Mouse (Mus musculus) forebrain, embryonic 13.5 days (tissue): ENCODE data around the gene Ccdc117. TPM values are rescaled to one million over a fixed set of nuclear protein-coding genes. Genes with fewer than 3 reads are reported as not detected.
"Not testable (repeated sequence)": the region's sequence is repeated elsewhere in the genome, so short reads cannot be mapped to it uniquely, and the experiment has no call there.

Experiments used
- ATAC-seq: fragments of 200-750 bp; cut with Nextera tagmentation; 2 replicates; pipeline ENCODE4 v1.8.0; 2017
- H3K27ac ChIP-seq: fragments of 300-500 bp; sonication (generic); 2 replicates; pipeline ENCODE4 v1.5.1; 2015; ENCODE audit warnings: inconsistent platforms, mild to moderate bottlenecking, moderate library complexity
- H3K27me3 ChIP-seq: fragments of 300-500 bp; sonication (generic); 2 replicates; pipeline ENCODE4 v1.6.1; 2015; ENCODE audit warnings: mild to moderate bottlenecking, inconsistent platforms
- H3K36me3 ChIP-seq: fragments of 300-500 bp; sonication (generic); 2 replicates; pipeline ENCODE4 v1.6.1; 2015; ENCODE audit warnings: mild to moderate bottlenecking, inconsistent platforms; ENCODE audit not compliant: poor library complexity, severe bottlenecking
- H3K4me1 ChIP-seq: fragments of 300-500 bp; sonication (generic); 2 replicates; pipeline ENCODE4 v1.6.1; 2015; ENCODE audit warnings: inconsistent platforms
- H3K4me2 ChIP-seq: fragments of 300-500 bp; sonication (generic); 2 replicates; pipeline ENCODE4 v1.6.1; 2015; ENCODE audit warnings: inconsistent platforms, mild to moderate bottlenecking, moderate library complexity
- H3K4me3 ChIP-seq: fragments of 300-500 bp; sonication (generic); 2 replicates; pipeline ENCODE4 v1.5.1; 2015; ENCODE audit warnings: mild to moderate bottlenecking, inconsistent platforms
- H3K9ac ChIP-seq: fragments of 300-500 bp; sonication (generic); 2 replicates; pipeline ENCODE4 v1.6.1; 2015; ENCODE audit warnings: mild to moderate bottlenecking, inconsistent platforms
- H3K9me3 ChIP-seq: fragments of 300-500 bp; sonication (generic); replicated peaks from 2 replicates; pipeline ENCODE4 v1.6.1; 2016; ENCODE audit warnings: inconsistent platforms
- WGBS: fragments of 180-500 bp; shearing (Covaris S2); methylation state at CpG from one replicate; pipeline ENCODE4 v1.1.7; 2015; 5-methylcytosine and 5-hydroxymethylcytosine counted together
- polyA plus RNA-seq: library from polyadenylated mRNA; unstranded; fragments of >200 nt; fragmentation: Nextera tagmentation; extraction: Ambion mirVana; gene quantifications from 2 replicates; pipeline ENCODE4 v1.2.1, GENCODE M21; 2015

Gene Ccdc117
- polyA plus RNA-seq, 1 experiment from 2014 or later: 15.1 TPM

DNA sequence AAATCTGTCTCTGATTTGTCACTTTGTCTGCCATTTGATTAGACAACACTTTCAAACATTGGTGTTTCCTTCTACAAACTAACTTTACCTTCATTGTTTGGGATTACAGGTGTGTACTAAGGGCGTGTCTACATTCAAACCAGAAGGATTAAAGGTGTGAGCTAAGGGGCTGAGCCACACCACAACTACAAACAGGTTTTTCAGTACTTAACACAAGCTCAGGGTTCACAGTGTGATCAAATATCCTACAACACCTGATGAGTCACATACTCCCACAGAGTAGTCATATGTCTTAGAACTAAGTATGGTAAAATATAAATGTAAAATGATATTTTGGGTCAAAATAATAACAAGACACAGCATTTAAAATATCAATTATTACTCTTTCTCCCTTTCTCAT is 9.9 kb upstream of the Ccdc117 start:
- H3K36me3 ChIP-seq: no peaks in the 10 kb centered on the region
- WGBS: 67% methylated on average over 1 of the region's 1 CpGs
- no peaks in the 10 kb centered on the region for H3K9me3 ChIP-seq
- H3K27ac ChIP-seq: no peak overlapping the region
- no peak overlapping the region for H3K4me3 ChIP-seq
- no peaks in the 10 kb centered on the region for H3K4me1 ChIP-seq
- H3K27me3 ChIP-seq: no peaks in the 10 kb centered on the region
- ATAC-seq: no peak
- no peak overlapping the region for H3K4me2 ChIP-seq
- H3K9ac ChIP-seq: no peak overlapping the region

GRCm38 (mm10) chr11:5551430-5551829 is 9.4 kb upstream of the Ccdc117 start:
- Histone ChIP-seq H3K9ac (no peak overlapping the region), H3K9me3 (no peaks in the 10 kb centered on the region), H3K4me1 (no peaks in the 10 kb centered on the region), H3K27ac (no peak overlapping the region), H3K4me3 (no peak overlapping the region), H3K36me3 (no peaks in the 10 kb centered on the region), H3K4me2 (no peak overlapping the region), H3K27me3 (no peaks in the 10 kb centered on the region)
- no peak for ATAC-seq
- WGBS: 85% methylated on average over 5 of the region's 5 CpGs

GRCm38 (mm10) chr11:5546693-5547092 is 4.7 kb upstream of the Ccdc117 start:
- H3K27me3 ChIP-seq: no peaks in the 10 kb centered on the region
- H3K4me2 ChIP-seq: no peak overlapping the region
- no peak for ATAC-seq
- no peaks in the 10 kb centered on the region for H3K36me3 ChIP-seq
- 87% methylated on average over 3 of the region's 3 CpGs for WGBS
- no peak overlapping the region for H3K9ac ChIP-seq
- no peak overlapping the region for H3K27ac ChIP-seq
- no peaks in the 10 kb centered on the region for H3K9me3 ChIP-seq
- no peak overlapping the region for H3K4me3 ChIP-seq
- H3K4me1 ChIP-seq: no peaks in the 10 kb centered on the region

GRCm38 (mm10) chr11:5545457-5545856 is 3.5 kb upstream of the Ccdc117 start:
- Histone ChIP-seq H3K9ac (no peak overlapping the region), H3K27me3 (no peaks in the 10 kb centered on the region), H3K9me3 (no peaks in the 10 kb centered on the region), H3K36me3 (no peaks in the 10 kb centered on the region), H3K4me3 (no peak overlapping the region), H3K4me2 (no peak overlapping the region), H3K4me1 (peaks cover 8% of the 10 kb centered on the region), H3K27ac (no peak overlapping the region)
- 86% methylated on average over 4 of the region's 4 CpGs for WGBS
- ATAC-seq: no peak

DNA sequence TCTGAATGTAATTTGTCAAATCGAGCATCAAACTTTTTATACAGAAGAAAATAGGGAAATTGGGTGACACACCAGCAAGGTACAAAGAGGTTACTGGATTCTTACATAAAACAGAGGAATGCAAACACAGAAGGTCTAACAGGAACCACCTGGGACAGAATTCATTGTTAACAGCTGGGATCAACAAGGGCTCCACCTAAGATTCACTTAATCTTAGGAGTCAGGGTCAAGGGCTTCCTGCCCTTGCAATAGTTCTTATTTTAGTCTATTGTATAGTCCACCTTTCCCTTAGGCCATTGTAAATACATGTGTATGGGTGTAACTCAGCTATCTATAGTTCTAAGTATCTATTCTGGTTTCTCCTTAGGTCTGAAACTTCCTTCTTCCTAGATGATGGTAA is 2.7 kb upstream of the Ccdc117 start:
- not testable (repeated sequence) for H3K36me3 ChIP-seq, H3K4me3 ChIP-seq, ATAC-seq, H3K27ac ChIP-seq, H3K9ac ChIP-seq, H3K9me3 ChIP-seq, H3K4me2 ChIP-seq, H3K27me3 ChIP-seq
- H3K4me1 ChIP-seq: peaks cover 13% of the 10 kb centered on the region
- WGBS: 86% methylated on average over 1 of the region's 1 CpGs

GRCm38 (mm10) chr11:5543281-5543680 is 1.3 kb upstream of the Ccdc117 start:
- Histone ChIP-seq H3K4me2 (no peak overlapping the region), H3K4me3 (no peak overlapping the region), H3K27ac (no peak overlapping the region), H3K4me1 (peaks cover 24% of the 10 kb centered on the region), H3K27me3 (no peaks in the 10 kb centered on the region), H3K9ac (no peak overlapping the region), H3K36me3 (peaks cover 9% of the 10 kb centered on the region), H3K9me3 (no peaks in the 10 kb centered on the region)
- ATAC-seq: no peak
- WGBS: 90% methylated on average over 1 of the region's 1 CpGs

GRCm38 (mm10) chr11:5542482-5543185 is 647 bp upstream of the Ccdc117 start:
- 56% methylated on average over 5 of the region's 5 CpGs for WGBS
- no peaks in the 10 kb centered on the region for H3K27me3 ChIP-seq
- H3K36me3 ChIP-seq: peaks cover 9% of the 10 kb centered on the region
- no peaks in the 10 kb centered on the region for H3K9me3 ChIP-seq
- no peak; the same call in 1 of the 2 replicates for ATAC-seq
- H3K4me1 ChIP-seq: peaks cover 24% of the 10 kb centered on the region
- H3K4me2 ChIP-seq: peak overlapping the region; percentile 81
- no peak overlapping the region for H3K27ac ChIP-seq
- H3K9ac ChIP-seq: 0 out of 2 replicates have a peak overlapping the region, but pooled peaks have one; percentile 36
- H3K4me3 ChIP-seq: peak overlapping the region; percentile 94

DNA sequence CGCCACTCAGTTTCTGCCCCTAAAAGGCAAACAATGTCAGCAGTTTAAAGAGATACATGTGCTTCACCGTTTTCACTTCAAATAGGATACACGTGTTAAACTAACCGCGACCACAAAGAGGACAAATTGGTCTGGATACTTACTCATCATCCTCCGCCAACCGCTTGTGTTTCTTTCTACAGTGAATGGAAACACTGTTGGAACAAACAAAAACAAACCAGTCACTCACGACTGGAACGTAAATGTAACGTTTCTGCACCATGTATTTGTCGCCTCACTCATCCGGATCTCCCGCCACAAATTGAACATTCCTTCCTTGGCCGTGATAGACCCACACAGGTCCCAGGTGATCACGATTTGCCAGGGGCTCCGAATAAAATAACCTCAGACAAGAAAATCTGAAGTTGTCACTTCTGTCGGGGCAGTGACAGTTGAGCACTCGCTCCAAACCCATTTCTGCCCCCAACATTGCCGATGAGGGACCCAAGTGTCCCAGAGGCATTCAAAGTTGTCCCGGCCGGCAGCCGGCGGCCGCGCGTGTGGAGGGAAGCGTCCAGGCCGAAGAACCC is 673 bp downstream of the Ccdc117 start:
- 2% methylated on average over 28 of the region's 28 CpGs for WGBS
- ATAC-seq: 0 out of 2 replicates have a peak, but pooled peaks have one; percentile 2
- peak overlapping the region; percentile 54 for H3K27ac ChIP-seq

GRCm38 (mm10) chr11:5540331-5540730 is 1.7 kb downstream of the Ccdc117 start:
- no peak overlapping the region for H3K9ac ChIP-seq
- H3K4me2 ChIP-seq: peak overlapping the region; percentile 81

More for the DNA sequence above, 673 bp downstream of the Ccdc117 start:
- Histone ChIP-seq H3K4me2 (peak overlapping the region; percentile 81), H3K4me3 (peak overlapping the region; percentile 94), H3K27me3 (no peaks in the 10 kb centered on the region), H3K9me3 (no peaks in the 10 kb centered on the region), H3K4me1 (peaks cover 24% of the 10 kb centered on the region), H3K36me3 (peaks cover 9% of the 10 kb centered on the region), H3K9ac (peak overlapping the region; percentile 90)

DNA sequence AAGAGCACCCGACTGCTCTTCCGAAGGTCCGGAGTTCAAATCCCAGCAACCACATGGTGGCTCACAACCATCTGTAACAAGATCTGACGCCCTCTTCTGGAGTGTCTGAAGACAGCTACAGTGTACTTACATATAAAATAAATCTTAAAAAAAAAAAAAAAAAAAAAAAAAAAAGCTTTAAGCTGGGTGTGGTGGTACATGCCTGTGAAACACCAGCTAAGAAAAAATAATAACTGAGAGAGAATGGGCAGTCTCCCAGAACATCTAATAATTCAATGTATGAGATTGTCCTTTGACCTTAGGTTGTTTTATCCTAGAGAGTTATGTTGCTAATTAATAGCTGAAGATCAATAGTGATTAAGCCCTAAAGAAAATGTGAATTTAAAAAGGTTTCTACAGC is 4.5 kb downstream of the Ccdc117 start:
- not testable (repeated sequence) for H3K9me3 ChIP-seq, H3K9ac ChIP-seq, H3K27ac ChIP-seq, H3K4me2 ChIP-seq, H3K4me3 ChIP-seq, ATAC-seq, H3K27me3 ChIP-seq
- WGBS: 91% methylated on average over 4 of the region's 4 CpGs
- peaks cover 37% of the 10 kb centered on the region for H3K36me3 ChIP-seq
- peaks cover 24% of the 10 kb centered on the region for H3K4me1 ChIP-seq

More at GRCm38 (mm10) chr11:5540331-5540730, 1.7 kb downstream of the Ccdc117 start:
- Histone ChIP-seq H3K4me3 (0 out of 2 replicates have a peak overlapping the region, but pooled peaks have one; percentile 94), H3K9me3 (no peaks in the 10 kb centered on the region), H3K27me3 (no peaks in the 10 kb centered on the region), H3K4me1 (peaks cover 24% of the 10 kb centered on the region), H3K36me3 (peaks cover 9% of the 10 kb centered on the region), H3K27ac (no peak overlapping the region)
- 36% methylated on average over 4 of the region's 4 CpGs for WGBS
- no peak for ATAC-seq

- Histone ChIP-seq H3K4me1 (no peaks in the 10 kb centered on the region), H3K27ac (no peak overlapping the region), H3K9ac (no peak overlapping the region), H3K36me3 (peaks cover 67% of the 10 kb centered on the region), H3K9me3 (no peaks in the 10 kb centered on the region), H3K27me3 (no peaks in the 10 kb centered on the region), H3K4me2 (no peak overlapping the region), H3K4me3 (no peak overlapping the region)
- WGBS: 87% methylated on average over 5 of the region's 5 CpGs
- no peak for ATAC-seq
Measured at GRCm38 (mm10) chr11:5533108-5533507, 8.9 kb downstream of the Ccdc117 start.

DNA sequence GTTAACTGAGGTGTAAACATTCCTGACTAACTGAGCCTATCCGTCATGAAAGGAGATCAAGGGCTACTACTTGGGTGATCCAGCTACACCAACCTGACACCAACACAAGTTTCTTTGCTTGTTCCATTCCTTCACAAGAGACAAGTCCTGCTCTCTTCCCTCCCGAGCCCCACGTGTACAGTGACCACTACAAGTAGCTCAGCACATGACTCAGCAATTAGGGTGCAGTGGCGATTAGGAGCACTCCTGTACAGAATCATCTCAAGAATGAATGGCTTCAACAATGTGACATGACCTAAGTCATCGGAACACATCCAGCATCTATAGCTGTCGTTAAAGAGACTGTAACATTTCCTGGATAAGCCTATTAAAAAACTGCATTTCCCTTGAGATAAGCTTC is 11.3 kb downstream of the Ccdc117 start:
- no peak overlapping the region for H3K27ac ChIP-seq
- no peak overlapping the region for H3K4me2 ChIP-seq
- no peaks in the 10 kb centered on the region for H3K4me1 ChIP-seq
- H3K4me3 ChIP-seq: no peak overlapping the region
- H3K36me3 ChIP-seq: peaks cover 88% of the 10 kb centered on the region
- H3K9me3 ChIP-seq: no peaks in the 10 kb centered on the region
- no peaks in the 10 kb centered on the region for H3K27me3 ChIP-seq
- no peak for ATAC-seq
- WGBS: 63% methylated on average over 6 of the region's 6 CpGs
- no peak overlapping the region for H3K9ac ChIP-seq
